Mouse (Mus musculus): ENCODE measurements around the gene Tcap. TPM values are rescaled to one million over a fixed set of nuclear protein-coding genes. Genes with fewer than 3 reads are reported as not detected.

Tcap gene
- polyA plus RNA-seq, 1 experiment = 0.69 TPM

DNA sequence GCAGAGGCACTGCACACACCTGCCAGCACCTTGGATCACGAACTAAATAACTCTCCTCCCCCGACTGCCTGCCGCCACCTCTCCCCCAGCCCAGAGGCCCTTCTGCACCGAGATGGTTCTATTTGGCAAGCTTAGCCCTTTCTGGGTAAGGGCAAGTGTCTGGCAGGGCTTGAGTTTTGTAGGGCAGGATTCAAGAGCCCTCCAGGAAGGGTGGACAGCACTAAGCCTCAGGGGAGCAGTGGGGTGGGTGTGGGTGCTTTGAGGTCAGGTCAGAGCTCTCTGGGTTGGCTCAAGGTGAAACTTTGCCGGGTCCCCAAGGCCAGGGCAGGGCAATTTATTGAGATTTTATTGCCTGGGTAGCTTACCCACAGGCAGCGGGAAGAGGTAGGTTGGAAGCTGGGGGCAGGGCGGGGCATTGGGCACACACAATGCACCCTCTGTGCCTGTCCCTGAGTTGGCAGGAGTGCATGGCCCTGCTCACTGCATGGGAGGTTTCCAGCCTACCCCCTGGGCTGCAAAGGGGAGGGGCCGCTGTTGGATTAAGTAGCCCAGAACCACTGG lies 29.9 kb upstream of the Tcap start:
- 11% methylated on average over 8 of the region's 8 CpGs for WGBS
- DNase-seq (ENCODE audit: low read depth, low spot score) = no peak

DNA sequence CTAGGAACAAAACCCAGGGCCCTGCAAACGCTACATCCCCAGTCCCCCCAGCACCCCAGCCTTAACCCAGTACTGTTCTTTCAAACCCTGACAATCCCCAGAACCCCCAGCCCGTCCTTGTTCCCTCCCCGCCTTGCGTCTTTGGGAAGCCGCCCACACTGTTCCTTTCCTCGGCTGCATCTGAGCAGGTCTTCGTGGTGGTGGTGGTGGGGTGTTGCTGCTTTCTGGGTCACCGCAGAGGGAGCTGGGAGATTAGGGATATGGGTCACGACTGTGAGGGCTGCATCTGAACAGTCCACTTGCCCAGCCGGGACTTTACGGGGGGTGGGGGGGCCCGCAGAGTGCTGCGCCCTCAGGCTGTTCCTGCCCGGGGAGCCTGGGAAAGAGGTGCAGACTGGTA lies 29.2 kb upstream of the Tcap start:
- no peak for DNase-seq (ENCODE audit: low read depth, low spot score)
- 26% methylated on average over 14 of the region's 14 CpGs for WGBS

DNA sequence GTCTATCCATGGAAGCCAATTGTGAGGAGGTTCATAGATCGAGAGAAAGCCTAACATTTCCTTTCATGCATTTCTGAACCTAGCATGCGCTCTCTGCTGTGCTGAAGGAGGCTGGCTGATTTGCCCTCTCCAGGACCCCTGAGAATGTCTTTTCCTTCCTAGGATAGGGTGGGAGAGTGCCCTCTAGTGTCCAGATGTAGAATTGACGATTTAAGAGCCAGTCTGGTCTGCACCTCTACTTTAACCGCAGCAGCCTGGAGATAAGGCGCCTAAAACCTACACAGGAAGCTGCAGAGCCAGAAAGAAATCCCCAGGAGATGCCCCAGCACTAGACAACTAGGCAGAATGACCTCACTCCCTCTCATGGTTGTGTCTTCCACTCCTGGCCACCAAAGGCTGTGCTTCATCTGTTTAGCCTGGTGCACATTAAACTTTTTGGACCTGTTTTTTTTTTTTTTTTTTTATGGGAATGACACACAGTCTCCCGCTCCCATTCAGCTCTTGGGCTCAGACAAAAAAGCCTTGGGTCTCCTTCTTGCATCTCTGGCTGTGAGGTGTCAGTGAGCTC lies 27.8 kb upstream of the Tcap start:
- no peak for DNase-seq (ENCODE audit: low read depth, low spot score)
- WGBS = 17% methylated on average over 6 of the region's 6 CpGs

DNA sequence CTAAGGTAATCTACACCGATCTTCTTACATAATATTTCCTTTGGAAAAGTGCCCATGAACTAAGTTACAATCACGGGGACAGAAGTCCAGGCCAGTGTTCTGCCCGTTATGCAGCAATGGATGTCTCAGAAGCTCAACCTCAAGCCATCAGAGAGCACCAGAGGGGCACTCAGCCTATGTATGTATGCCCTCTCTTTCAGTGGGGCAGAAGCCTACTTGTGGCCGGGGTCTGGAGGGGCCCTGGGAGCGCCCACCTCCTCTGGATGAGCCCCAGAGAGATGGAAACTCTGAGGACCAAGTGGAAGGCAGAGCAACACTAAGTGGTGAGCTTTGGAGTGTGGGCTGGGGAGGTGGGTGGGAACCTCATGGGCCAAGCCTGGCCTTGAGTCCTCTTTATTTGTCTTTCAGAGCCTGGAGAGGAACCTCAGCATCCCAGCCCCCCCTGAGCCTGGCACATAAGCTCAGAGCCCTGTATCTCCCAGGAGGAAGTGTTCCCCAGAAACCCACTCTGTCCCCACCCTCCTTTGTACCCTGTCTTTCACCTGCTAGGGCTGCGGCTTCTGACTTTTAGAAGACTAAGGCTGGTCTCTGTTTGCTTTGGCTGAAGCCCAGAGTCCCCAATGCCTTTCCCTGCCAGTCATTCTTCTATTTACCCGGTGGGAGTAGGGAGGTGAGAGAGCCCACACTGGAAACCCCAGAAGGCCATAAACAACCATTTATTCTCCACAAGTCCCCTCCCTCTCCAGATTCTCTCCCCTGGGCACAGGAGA lies 26.8 kb upstream of the Tcap start:
- WGBS = 20% methylated on average over 7 of the region's 7 CpGs
- no peak for DNase-seq (ENCODE audit: low read depth, low spot score)

DNA sequence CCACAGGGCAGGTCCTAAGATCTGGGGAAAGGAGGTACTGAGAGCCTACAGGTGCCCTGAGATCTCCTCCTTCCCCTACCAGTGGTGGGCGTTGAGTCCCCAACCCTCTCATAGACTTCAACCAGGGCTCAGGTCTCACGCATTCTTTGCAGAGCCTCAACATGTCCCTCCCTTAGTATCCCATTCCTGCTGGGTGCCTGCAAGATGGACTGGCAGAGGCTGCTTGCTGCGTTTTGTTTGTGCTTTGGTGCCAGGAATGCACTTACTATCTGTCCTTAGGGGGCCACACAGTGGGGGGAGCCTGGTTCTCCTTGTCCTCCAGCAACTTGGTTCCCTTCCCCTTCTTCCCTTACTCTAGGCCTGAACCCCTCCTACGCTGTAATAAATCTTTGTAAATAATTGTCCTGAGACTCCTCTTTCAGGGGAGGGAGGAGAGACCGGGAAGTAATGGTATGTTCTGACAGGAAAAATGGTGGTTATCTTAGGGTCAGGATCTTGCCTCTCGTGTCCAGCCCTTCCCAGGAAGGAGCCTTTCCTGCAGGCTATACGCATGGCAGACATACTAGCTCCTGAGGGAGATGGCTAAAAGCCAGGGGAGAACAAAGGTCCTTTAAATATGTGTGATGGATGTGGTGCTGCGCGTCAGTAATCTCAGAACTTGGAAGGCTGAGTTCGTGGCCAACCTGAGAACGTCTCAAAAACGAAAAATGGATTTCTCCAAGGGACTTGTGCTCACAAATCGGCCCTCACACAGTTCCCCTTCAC lies 26.0 kb upstream of the Tcap start:
- 7% methylated on average over 13 of the region's 13 CpGs for WGBS
- no peak for DNase-seq (ENCODE audit: low read depth, low spot score)

DNA sequence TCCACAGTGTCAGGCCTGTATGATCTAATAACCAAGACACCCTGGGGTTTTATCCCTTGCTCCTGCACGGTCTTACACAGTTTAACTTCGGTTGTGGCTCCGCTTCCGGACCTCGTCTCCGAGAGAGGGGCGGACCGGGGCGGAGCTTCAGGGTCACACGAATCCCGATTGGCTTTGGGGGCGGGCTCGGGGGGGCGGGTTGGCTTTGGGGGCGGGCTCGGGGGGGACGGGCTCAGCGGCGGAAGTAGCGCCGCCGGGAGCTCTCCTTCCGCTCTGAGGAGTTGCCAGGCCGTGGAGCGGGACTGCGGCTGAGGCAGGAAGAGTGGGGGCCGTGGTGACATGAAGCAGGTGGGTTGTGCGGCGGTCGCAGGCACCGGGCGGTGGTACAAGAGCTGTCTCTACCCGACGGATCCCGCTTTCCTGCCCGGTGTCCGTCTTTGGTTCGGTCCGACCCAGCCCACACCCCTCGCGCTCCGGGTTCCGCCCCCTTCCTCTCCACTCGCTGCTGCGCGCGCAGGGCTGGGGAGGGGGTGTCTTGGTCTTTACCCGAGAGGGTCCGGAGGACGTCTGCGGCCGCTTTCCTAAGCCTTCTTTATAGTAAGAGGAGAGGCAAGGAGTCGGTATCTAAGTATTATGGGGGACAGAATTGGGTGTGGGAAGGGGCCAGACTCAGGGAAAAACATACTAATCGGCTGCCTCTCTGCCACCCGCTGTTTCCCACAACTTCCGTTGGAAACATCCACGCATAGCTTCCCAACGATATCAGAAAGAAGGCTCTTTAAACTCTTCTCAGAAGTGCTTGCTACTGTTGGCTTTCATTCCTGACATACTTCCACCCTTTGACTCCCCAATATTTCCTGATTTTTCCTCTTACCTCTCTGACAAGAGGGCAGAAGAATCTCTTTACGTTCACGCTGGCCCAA lies 25.2 kb upstream of the Tcap start, which contains the start of gene Stard3:
Stard3 (plus strand) TSS at position 208 of the 923 bp plus-strand sequence.
- DNase-seq (ENCODE audit: low read depth, low spot score) = no peak
- under 1% methylated on average over 60 of the region's 60 CpGs for WGBS

DNA sequence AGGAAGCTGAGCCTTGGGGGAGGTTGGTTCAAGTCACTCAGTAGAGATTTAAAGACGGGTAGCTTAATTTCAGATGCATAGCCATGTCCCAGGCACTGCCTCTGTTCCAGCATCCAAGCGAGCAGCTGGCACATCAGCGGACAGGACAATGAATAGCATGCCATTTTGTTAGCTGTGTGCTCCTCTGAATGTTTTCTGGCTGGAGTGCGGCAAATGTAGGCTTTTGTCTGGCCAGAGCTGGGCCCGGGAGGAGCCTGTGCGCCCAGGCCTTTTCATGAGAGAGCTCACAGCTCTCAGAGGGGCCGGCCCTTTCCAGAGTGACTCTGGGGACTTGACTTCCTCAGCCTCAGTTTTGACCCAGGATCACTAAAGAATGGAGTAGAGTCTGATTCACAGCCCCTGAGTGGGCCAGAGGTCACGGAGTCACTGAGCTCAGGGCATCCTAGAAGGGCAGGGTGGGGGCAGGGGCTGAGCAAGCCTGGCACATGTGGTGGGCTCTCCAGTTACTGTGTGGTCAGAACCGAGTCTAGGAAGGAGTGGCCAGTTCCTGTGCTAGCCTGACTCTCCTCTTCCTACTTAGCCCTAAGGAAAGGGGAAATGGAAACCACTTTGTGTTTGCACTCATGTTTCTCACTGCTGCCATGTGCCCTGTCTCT lies 22.6 kb upstream of the Tcap start:
- 67% methylated on average over 9 of the region's 9 CpGs for WGBS

DNA sequence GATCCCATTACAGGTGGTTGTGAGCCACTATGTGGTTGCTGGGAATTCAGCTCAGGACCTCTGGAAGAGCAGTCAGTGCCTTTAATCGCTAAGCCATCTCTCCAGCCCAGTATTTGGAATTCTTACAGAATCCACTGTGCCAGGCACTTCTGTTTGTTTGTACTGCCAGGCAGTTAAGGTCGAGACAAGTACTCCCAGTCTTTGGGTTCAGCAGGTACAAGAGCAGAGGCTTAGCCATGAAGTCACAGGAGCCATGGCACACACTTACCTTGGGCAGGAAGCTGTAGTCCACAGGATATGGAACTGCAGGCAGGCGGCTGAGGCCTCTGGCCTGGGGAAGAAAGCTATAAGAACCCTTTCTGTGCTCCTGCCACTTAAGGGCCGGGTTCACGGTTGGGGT lies 19.8 kb upstream of the Tcap start:
- WGBS = 26% methylated on average over 5 of the region's 5 CpGs
- DNase-seq (ENCODE audit: low read depth, low spot score) = no peak

More for the DNA sequence above, 22.6 kb upstream of the Tcap start:
- no peak for DNase-seq (ENCODE audit: low read depth, low spot score)

DNA sequence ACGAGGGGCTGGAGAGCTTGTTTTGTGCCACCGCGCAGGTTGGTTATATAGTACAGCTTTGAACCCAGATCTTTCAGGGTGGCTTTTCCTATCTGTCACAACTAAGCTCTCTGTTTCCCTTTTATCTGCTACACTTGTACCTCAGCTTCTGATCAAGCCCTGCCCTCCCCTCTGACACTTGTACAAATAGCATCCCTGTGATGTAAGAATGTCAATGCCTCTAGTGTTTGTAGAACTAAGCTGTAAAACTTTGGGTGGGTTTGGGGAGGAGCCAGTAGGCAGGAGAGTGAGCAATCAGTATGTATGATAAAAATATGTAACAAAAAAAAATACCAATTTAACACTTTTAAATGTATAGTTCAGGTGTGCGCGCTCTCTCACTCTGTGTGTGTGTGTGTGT lies 19.2 kb upstream of the Tcap start:
- no peak for DNase-seq (ENCODE audit: low read depth, low spot score)
- WGBS = 33% methylated on average over 5 of the region's 5 CpGs

DNA sequence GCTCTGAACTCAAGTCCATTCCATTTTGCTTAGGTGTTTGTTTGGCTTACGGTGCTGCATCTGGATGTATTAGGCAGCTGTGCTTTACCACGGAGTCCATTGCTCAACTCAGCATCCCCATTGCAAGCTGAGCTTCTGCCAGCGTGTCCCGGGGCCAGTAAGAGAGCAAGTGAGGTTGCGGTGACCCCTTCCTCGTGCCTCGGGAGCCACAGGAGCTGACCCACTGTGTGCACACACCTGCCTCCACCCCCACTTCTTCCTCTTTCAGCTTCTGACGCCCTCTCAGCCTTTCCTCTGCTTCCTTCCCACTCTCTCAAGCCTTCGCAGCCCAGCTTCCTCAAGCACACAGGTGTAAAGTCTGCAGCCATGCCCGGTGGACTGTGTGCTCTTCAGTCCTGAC lies 17.3 kb upstream of the Tcap start:
- 66% methylated on average over 10 of the region's 10 CpGs for WGBS
- no peak for DNase-seq (ENCODE audit: low read depth, low spot score)

DNA sequence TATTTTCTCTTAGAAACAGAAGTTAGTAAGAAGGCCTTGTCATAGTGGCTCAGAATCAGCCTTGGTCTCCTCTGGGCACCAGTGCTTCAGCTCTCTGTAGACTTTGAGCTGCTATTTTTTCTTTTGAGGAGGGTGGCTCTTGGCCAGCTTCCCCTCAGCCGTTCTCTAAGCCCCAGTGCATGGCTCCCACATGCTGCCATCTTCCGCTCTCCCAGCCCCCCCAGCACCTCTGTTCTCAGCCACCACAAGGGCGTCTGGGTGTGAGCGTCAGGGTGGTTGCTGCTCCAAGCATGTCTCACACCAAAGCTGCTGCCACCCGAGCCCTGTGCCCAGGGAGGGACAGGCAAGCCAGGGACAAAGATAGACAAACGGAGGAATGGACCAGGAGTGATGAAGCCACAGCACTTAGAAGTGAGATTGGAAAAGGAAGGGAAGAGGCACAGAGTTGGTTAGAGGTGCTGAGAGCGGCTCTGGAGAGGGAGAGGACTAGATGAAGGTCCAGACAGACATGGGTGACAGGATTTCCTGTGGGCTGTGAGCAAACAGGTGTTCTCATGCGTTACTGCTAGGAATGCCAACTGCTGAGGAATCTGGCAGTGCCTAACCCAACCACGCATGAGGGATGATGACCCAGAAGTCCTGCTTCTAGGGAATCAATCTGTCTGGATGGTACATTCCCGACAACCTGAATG lies 16.3 kb upstream of the Tcap start:
- 73% methylated on average over 10 of the region's 10 CpGs for WGBS
- no peak for DNase-seq (ENCODE audit: low read depth, low spot score)

DNA sequence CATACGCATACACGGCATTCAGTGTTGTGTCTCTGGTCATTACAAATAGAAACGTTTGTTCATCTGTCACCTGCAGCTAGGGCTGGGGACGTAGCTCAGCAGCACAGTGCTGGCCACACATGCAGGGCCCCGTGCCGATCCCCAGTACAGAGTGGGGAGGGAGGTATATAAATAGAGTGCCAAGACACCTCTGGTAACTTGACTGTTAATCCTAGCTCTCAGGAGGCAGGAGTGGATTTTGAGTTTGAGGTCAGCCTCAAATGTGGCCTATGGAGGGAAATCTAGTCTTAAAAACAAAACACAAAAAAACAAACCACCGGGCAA lies 15.8 kb upstream of the Tcap start:
- DNase-seq (ENCODE audit: low read depth, low spot score) = no peak
- WGBS = 78% methylated on average over 7 of the region's 7 CpGs

DNA sequence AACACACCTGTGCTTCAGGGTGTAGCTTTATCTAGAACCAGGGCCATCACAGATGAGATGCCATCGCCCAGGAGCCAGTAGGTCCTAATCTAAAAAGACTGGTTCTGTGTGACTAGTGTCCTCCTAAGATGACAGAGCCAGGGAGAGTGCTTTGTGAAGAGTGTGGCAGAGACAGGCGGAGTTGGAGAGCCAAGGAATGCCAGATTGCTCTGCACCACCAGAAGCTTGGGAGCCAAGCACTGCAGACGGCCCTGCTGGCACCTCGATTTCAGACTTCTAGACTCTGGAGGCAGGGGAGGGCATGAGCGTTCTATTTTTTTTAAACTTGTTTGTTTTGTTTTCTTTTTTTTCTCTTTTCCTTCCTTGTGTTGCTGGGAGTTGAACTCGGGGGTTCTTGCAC lies 14.3 kb upstream of the Tcap start:
- DNase-seq (ENCODE audit: low read depth, low spot score) = no peak

DNA sequence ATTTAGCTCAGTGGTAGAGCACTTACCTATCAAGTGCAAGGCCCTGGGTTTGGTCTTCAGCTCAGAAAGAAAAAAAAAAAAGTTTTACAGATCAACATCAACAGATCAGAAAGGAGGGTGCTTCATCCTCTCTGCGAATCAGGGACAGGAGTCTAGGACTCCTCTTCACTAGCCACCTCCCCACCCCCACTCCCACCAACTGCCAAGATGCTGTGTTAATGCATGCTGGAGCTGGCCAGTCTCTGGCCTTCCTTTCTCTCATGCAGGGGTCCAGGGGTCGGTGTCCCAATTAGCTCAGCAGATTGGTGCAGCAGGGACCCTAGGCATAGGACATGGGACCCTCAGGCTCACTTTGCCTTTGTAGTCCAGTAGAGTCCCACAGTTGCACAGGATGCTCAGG lies 13.0 kb upstream of the Tcap start:
- no peak for DNase-seq (ENCODE audit: low read depth, low spot score)
- WGBS = 96% methylated on average over 2 of the region's 2 CpGs

More for the DNA sequence above, 14.3 kb upstream of the Tcap start:
- 73% methylated on average over 6 of the region's 6 CpGs for WGBS

DNA sequence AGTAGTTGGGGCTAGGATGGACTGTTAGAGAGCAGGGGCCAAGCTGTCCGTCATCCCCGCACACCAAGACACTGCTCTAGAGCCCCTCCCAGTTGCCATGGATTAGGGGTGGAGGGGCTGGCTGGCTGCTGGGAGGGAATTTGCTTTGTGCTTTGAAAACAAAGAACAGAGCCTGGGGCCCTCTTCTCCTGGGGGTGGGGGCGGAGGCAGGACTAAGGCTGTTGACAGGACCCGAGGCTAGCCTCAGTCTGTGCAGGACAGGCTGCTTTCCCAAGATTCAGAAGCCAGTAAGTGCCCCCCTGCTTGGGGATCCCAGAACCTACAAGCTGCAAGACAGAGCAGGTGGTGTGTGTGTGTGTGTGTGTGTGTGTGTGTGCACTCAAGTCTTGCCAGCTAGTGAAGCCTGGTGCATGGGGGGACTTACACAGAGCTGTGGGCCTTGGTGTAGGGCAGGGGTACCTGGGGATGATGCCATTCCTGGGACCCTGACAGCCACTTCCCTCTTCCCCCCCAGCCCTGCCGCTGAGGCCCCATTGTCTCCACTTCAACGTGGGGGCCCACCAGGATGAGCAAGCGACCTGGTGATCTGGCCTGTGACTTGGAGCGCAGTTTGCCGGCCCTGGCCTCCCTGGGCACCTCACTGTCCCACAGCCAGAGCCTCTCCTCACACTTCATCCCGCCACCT lies 11.9 kb upstream of the Tcap start:
- WGBS = 70% methylated on average over 10 of the region's 10 CpGs

DNA sequence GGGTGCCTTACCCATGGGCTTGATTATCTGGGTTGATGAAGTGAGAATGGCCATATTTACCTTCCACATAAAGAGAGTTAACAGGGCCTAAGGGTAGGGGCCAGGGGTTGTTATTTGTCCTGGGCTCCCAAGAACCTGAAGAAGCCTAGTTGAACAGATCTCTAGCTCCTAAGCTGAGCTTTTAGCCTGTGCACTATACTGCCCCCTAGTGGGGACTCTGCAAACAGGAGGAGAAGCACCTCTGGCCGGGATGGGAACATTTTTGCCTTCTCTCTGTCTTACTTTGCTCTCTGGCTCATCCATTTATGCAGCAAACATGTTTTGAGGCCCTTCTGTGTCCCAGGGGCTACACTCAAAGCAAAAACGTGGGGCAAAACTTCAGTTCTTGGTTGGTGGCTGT lies 11.2 kb upstream of the Tcap start:
- WGBS = 4% methylated on average over 2 of the region's 2 CpGs
- no peak for DNase-seq (ENCODE audit: low read depth, low spot score)

More for the DNA sequence above, 11.9 kb upstream of the Tcap start:
- no peak for DNase-seq (ENCODE audit: low read depth, low spot score)

DNA sequence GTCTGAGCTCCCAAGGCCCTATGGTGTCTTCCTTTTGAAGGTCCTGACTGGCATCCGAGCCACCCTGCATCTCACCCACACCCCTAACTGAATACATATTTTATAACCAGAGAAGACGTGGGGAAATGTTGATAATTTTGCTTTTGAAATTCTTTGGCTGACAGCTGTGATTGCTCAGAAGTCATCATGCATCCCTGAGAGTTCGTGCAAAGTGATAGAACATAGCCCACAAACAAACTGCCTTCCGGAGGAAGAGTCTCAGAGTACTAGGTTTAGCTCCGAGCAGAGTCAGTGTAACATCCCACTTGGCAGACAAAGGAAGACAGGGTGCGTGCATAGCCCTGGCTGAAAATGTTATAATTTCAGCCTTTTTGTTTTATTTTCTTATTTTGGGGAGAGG lies 10.4 kb upstream of the Tcap start:
- WGBS = 93% methylated on average over 6 of the region's 6 CpGs
- DNase-seq (ENCODE audit: low read depth, low spot score) = no peak

DNA sequence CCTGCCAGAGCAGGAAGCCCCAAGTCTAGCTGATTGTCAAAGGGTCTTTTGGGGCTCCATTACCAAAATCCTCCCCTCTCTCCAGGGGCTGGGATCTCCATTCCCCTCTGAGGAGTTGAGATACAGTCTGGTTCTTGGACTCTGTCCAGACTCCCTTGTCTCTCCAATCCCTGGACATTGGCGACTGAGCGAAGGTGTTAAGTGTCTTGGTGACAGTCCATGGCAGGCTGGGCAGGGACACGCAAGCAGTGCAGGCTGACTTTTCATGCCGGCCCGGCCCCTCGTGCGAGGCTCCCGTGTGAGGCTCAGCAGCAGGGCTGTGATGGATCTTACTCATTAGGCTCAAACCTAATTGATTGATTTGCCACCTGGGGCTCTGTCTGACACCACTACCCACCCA lies 9.3 kb upstream of the Tcap start:
- WGBS = 90% methylated on average over 8 of the region's 8 CpGs
- no peak for DNase-seq (ENCODE audit: low read depth, low spot score)
